Mouse (Mus musculus): ENCODE data around the gene Ppa1. TPM values are rescaled to one million over a fixed set of nuclear protein-coding genes. Genes with fewer than 3 reads are reported as not detected.

The Ppa1 gene
- polyA plus RNA-seq, 1 experiment from 2014 or later = 196 TPM

GRCm38 (mm10) chr10:61632445-61632844 lies 15.9 kb upstream of the Ppa1 start:
- no peak overlapping the region for H3K27ac ChIP-seq (ENCODE audit: low read depth, low read length)
- no peak for ATAC-seq (ENCODE audit: low read depth)
- no peak overlapping the region for H3K4me3 ChIP-seq (ENCODE audit: low read depth, low read length)
- WGBS = 80% methylated on average over 10 of the region's 10 CpGs
- H3K9me3 ChIP-seq (ENCODE audit: control insufficient read depth, low read length) = no peaks in the 10 kb centered on the region
- H3K4me1 ChIP-seq (ENCODE audit: control insufficient read depth, insufficient read depth, low read length) = no peaks in the 10 kb centered on the region
- H3K4me2 ChIP-seq (ENCODE audit: low read depth, low read length) = no peak overlapping the region
- no peaks in the 10 kb centered on the region for H3K27me3 ChIP-seq (ENCODE audit: control insufficient read depth, insufficient read depth, low read length)
- no peaks in the 10 kb centered on the region for H3K36me3 ChIP-seq (ENCODE audit: control insufficient read depth, insufficient read depth, low read length)
- no peak overlapping the region for H3K9ac ChIP-seq (replicated peaks; ENCODE audit: low read depth, low read length)

GRCm38 (mm10) chr10:61637055-61637454 lies 11.3 kb upstream of the Ppa1 start:
- no peak overlapping the region for H3K4me2 ChIP-seq (ENCODE audit: low read depth, low read length)
- WGBS = 80% methylated on average over 7 of the region's 7 CpGs

GRCm38 (mm10) chr10:61640363-61640762 lies 8.0 kb upstream of the Ppa1 start:
- no peak overlapping the region for H3K4me2 ChIP-seq (ENCODE audit: low read depth, low read length)
- no peak overlapping the region for H3K27ac ChIP-seq (ENCODE audit: low read depth, low read length)
- H3K4me1 ChIP-seq (ENCODE audit: control insufficient read depth, insufficient read depth, low read length) = no peaks in the 10 kb centered on the region
- H3K27me3 ChIP-seq (ENCODE audit: control insufficient read depth, insufficient read depth, low read length) = no peaks in the 10 kb centered on the region
- no peak for ATAC-seq (ENCODE audit: low read depth)
- 73% methylated on average over 4 of the region's 4 CpGs for WGBS
- no peak overlapping the region for H3K4me3 ChIP-seq (ENCODE audit: low read depth, low read length)
- no peak overlapping the region for H3K9ac ChIP-seq (replicated peaks; ENCODE audit: low read depth, low read length)
- no peaks in the 10 kb centered on the region for H3K36me3 ChIP-seq (ENCODE audit: control insufficient read depth, insufficient read depth, low read length)
- no peaks in the 10 kb centered on the region for H3K9me3 ChIP-seq (ENCODE audit: control insufficient read depth, low read length)

More at GRCm38 (mm10) chr10:61637055-61637454, 11.3 kb upstream of the Ppa1 start:
- Histone ChIP-seq H3K27ac (ENCODE audit: low read depth, low read length) (no peak overlapping the region), H3K4me3 (ENCODE audit: low read depth, low read length) (no peak overlapping the region), H3K36me3 (ENCODE audit: control insufficient read depth, insufficient read depth, low read length) (no peaks in the 10 kb centered on the region), H3K27me3 (ENCODE audit: control insufficient read depth, insufficient read depth, low read length) (no peaks in the 10 kb centered on the region), H3K4me1 (ENCODE audit: control insufficient read depth, insufficient read depth, low read length) (no peaks in the 10 kb centered on the region), H3K9me3 (ENCODE audit: control insufficient read depth, low read length) (no peaks in the 10 kb centered on the region), H3K9ac (replicated peaks; ENCODE audit: low read depth, low read length) (no peak overlapping the region)
- no peak for ATAC-seq (ENCODE audit: low read depth)

- WGBS = 66% methylated on average over 7 of the region's 7 CpGs
- no peaks in the 10 kb centered on the region for H3K9me3 ChIP-seq (ENCODE audit: control insufficient read depth, low read length)
- no peak for ATAC-seq (ENCODE audit: low read depth)
Observed at GRCm38 (mm10) chr10:61646557-61646956, 1.8 kb upstream of the Ppa1 start.

GRCm38 (mm10) chr10:61648737-61649645 lies 639 bp downstream of the Ppa1 start:
- Histone ChIP-seq H3K9me3 (ENCODE audit: control insufficient read depth, low read length) (no peaks in the 10 kb centered on the region), H3K4me2 (ENCODE audit: low read depth, low read length) (peak overlapping the region; percentile 92), H3K4me3 (ENCODE audit: low read depth, low read length) (peak overlapping the region; percentile 84), H3K4me1 (ENCODE audit: control insufficient read depth, insufficient read depth, low read length) (peaks cover 8% of the 10 kb centered on the region), H3K27me3 (ENCODE audit: control insufficient read depth, insufficient read depth, low read length) (no peaks in the 10 kb centered on the region), H3K36me3 (ENCODE audit: control insufficient read depth, insufficient read depth, low read length) (no peaks in the 10 kb centered on the region; the same call in 1 of the 2 replicates), H3K27ac (ENCODE audit: low read depth, low read length) (peak overlapping the region; percentile 78), H3K9ac (replicated peaks; ENCODE audit: low read depth, low read length) (peak overlapping the region; percentile 86)
- peak; percentile 69 for ATAC-seq (ENCODE audit: low read depth)
- 1% methylated on average over 47 of the region's 49 CpGs for WGBS

More at GRCm38 (mm10) chr10:61646557-61646956, 1.8 kb upstream of the Ppa1 start:
- H3K4me2 ChIP-seq (ENCODE audit: low read depth, low read length) = no peak overlapping the region
- H3K27me3 ChIP-seq (ENCODE audit: control insufficient read depth, insufficient read depth, low read length) = no peaks in the 10 kb centered on the region
- no peak overlapping the region for H3K9ac ChIP-seq (replicated peaks; ENCODE audit: low read depth, low read length)
- no peaks in the 10 kb centered on the region for H3K36me3 ChIP-seq (ENCODE audit: control insufficient read depth, insufficient read depth, low read length)
- peaks cover 8% of the 10 kb centered on the region for H3K4me1 ChIP-seq (ENCODE audit: control insufficient read depth, insufficient read depth, low read length)
- H3K4me3 ChIP-seq (ENCODE audit: low read depth, low read length) = no peak overlapping the region
- no peak overlapping the region for H3K27ac ChIP-seq (ENCODE audit: low read depth, low read length)

GRCm38 (mm10) chr10:61654105-61654504 lies 5.8 kb downstream of the Ppa1 start:
- H3K4me1 ChIP-seq (ENCODE audit: control insufficient read depth, insufficient read depth, low read length) = peaks cover 7% of the 10 kb centered on the region
- no peak overlapping the region for H3K27ac ChIP-seq (ENCODE audit: low read depth, low read length)
- H3K4me3 ChIP-seq (ENCODE audit: low read depth, low read length) = no peak overlapping the region
- 91% methylated on average over 4 of the region's 4 CpGs for WGBS
- no peaks in the 10 kb centered on the region; the same call in 1 of the 2 replicates for H3K36me3 ChIP-seq (ENCODE audit: control insufficient read depth, insufficient read depth, low read length)
- H3K27me3 ChIP-seq (ENCODE audit: control insufficient read depth, insufficient read depth, low read length) = no peaks in the 10 kb centered on the region
- no peak overlapping the region for H3K9ac ChIP-seq (replicated peaks; ENCODE audit: low read depth, low read length)
- no peak for ATAC-seq (ENCODE audit: low read depth)
- no peaks in the 10 kb centered on the region for H3K9me3 ChIP-seq (ENCODE audit: control insufficient read depth, low read length)
- no peak overlapping the region for H3K4me2 ChIP-seq (ENCODE audit: low read depth, low read length)

GRCm38 (mm10) chr10:61654691-61655090 lies 6.3 kb downstream of the Ppa1 start:
- ATAC-seq (ENCODE audit: low read depth) = no peak
- Histone ChIP-seq H3K4me2 (ENCODE audit: low read depth, low read length) (no peak overlapping the region), H3K9me3 (ENCODE audit: control insufficient read depth, low read length) (no peaks in the 10 kb centered on the region), H3K36me3 (ENCODE audit: control insufficient read depth, insufficient read depth, low read length) (no peaks in the 10 kb centered on the region; the same call in 1 of the 2 replicates), H3K9ac (replicated peaks; ENCODE audit: low read depth, low read length) (no peak overlapping the region), H3K27ac (ENCODE audit: low read depth, low read length) (no peak overlapping the region), H3K4me3 (ENCODE audit: low read depth, low read length) (no peak overlapping the region), H3K4me1 (ENCODE audit: control insufficient read depth, insufficient read depth, low read length) (peaks cover under 1% of the 10 kb centered on the region; the same call in 1 of the 2 replicates), H3K27me3 (ENCODE audit: control insufficient read depth, insufficient read depth, low read length) (no peaks in the 10 kb centered on the region)
- WGBS = 96% methylated on average over 7 of the region's 7 CpGs

- Histone ChIP-seq H3K9ac (replicated peaks; ENCODE audit: low read depth, low read length) (no peak overlapping the region), H3K27ac (ENCODE audit: low read depth, low read length) (no peak overlapping the region), H3K4me2 (ENCODE audit: low read depth, low read length) (no peak overlapping the region), H3K4me1 (ENCODE audit: control insufficient read depth, insufficient read depth, low read length) (no peaks in the 10 kb centered on the region), H3K27me3 (ENCODE audit: control insufficient read depth, insufficient read depth, low read length) (no peaks in the 10 kb centered on the region), H3K36me3 (ENCODE audit: control insufficient read depth, insufficient read depth, low read length) (no peaks in the 10 kb centered on the region; the same call in 1 of the 2 replicates), H3K9me3 (ENCODE audit: control insufficient read depth, low read length) (no peaks in the 10 kb centered on the region), H3K4me3 (ENCODE audit: low read depth, low read length) (no peak overlapping the region)
- ATAC-seq (ENCODE audit: low read depth) = no peak
- WGBS = 92% methylated on average over 3 of the region's 3 CpGs
Observed at GRCm38 (mm10) chr10:61655188-61655587, 6.8 kb downstream of the Ppa1 start.
